Mouse (Mus musculus): ENCODE measurements at regions not wholly inside any gene's neighbourhood (a gene's known extent, or its start where the extent isn't known, plus 50 kb on each side); places are given as distances from the start of the nearest gene placed in this dataset.

- Histone ChIP-seq H3K9me3 (replicated peaks; ENCODE audit: control insufficient read depth, low read length) (no peaks in the 10 kb centered on the region), H3K27me3 (ENCODE audit: control insufficient read depth, insufficient read depth, low read length) (no peaks in the 10 kb centered on the region), H3K9ac (replicated peaks; ENCODE audit: low read depth, low read length) (no peak overlapping the region), H3K27ac (ENCODE audit: low read depth) (no peak overlapping the region), H3K36me3 (replicated peaks; ENCODE audit: control insufficient read depth, insufficient read depth, low read length) (no peaks in the 10 kb centered on the region), H3K4me1 (ENCODE audit: control insufficient read depth, insufficient read depth) (no peaks in the 10 kb centered on the region), H3K4me3 (ENCODE audit: low read depth, low read length) (no peak overlapping the region), H3K4me2 (ENCODE audit: low read depth, low read length) (no peak overlapping the region)
- 54% methylated on average over 2 of the region's 2 CpGs for WGBS
- ATAC-seq (ENCODE audit: insufficient read depth, low read depth): no peak
- DNase-seq (ENCODE audit: low spot score): no peak
- TF ChIP-seq EP300 (IDR thresholded peaks at IDR 0.05; ENCODE audit: low read depth): no peak
- TF ChIP-seq CTCF (IDR thresholded peaks at IDR 0.05; ENCODE audit: low read depth): no peak
These were observed 197.7 kb downstream of the Gm5447 start for GRCm38 (mm10) chr13:31171751-31172150.

- no peak for ATAC-seq (ENCODE audit: insufficient read depth, low read depth)
- H3K9me3 ChIP-seq (replicated peaks; ENCODE audit: control insufficient read depth, low read length): no peaks in the 10 kb centered on the region
- WGBS: 68% methylated on average over 5 of the region's 5 CpGs
- DNase-seq (ENCODE audit: low spot score): no peak
- no peak overlapping the region for H3K4me3 ChIP-seq (ENCODE audit: low read depth, low read length)
- H3K4me1 ChIP-seq (ENCODE audit: control insufficient read depth, insufficient read depth): no peaks in the 10 kb centered on the region
- H3K27ac ChIP-seq (ENCODE audit: low read depth): no peak overlapping the region
- no peak for TF ChIP-seq CTCF (IDR thresholded peaks at IDR 0.05; ENCODE audit: low read depth)
- TF ChIP-seq EP300 (IDR thresholded peaks at IDR 0.05; ENCODE audit: low read depth): no peak
- H3K9ac ChIP-seq (replicated peaks; ENCODE audit: low read depth, low read length): no peak overlapping the region
- no peak overlapping the region for H3K4me2 ChIP-seq (ENCODE audit: low read depth, low read length)
- no peaks in the 10 kb centered on the region for H3K36me3 ChIP-seq (replicated peaks; ENCODE audit: control insufficient read depth, insufficient read depth, low read length)
- no peaks in the 10 kb centered on the region for H3K27me3 ChIP-seq (ENCODE audit: control insufficient read depth, insufficient read depth, low read length)
These were observed 198.6 kb downstream of the Gm5447 start for GRCm38 (mm10) chr13:31172580-31172979.

- Histone ChIP-seq H3K27me3 (ENCODE audit: control insufficient read depth, insufficient read depth, low read length) (no peaks in the 10 kb centered on the region), H3K4me1 (ENCODE audit: control insufficient read depth, insufficient read depth) (no peaks in the 10 kb centered on the region), H3K4me3 (ENCODE audit: low read depth, low read length) (no peak overlapping the region), H3K36me3 (replicated peaks; ENCODE audit: control insufficient read depth, insufficient read depth, low read length) (no peaks in the 10 kb centered on the region), H3K9ac (replicated peaks; ENCODE audit: low read depth, low read length) (no peak overlapping the region), H3K9me3 (replicated peaks; ENCODE audit: control insufficient read depth, low read length) (no peaks in the 10 kb centered on the region), H3K27ac (ENCODE audit: low read depth) (no peak overlapping the region), H3K4me2 (ENCODE audit: low read depth, low read length) (no peak overlapping the region)
- ATAC-seq (ENCODE audit: insufficient read depth, low read depth) (no peak), DNase-seq (ENCODE audit: low spot score) (no peak)
- WGBS: 68% methylated on average over 5 of the region's 5 CpGs
- no peak for TF ChIP-seq EP300 (IDR thresholded peaks at IDR 0.05; ENCODE audit: low read depth)
- TF ChIP-seq CTCF (IDR thresholded peaks at IDR 0.05; ENCODE audit: low read depth): no peak
These were observed 204.2 kb downstream of the Gm5447 start for GRCm38 (mm10) chr13:31177999-31178783.

GRCm38 (mm10) chr13:31178964-31179363 lies 205.0 kb downstream of the Gm5447 start:
- H3K27me3 ChIP-seq (ENCODE audit: control insufficient read depth, insufficient read depth, low read length): no peaks in the 10 kb centered on the region
- DNase-seq (ENCODE audit: low spot score) (no peak), ATAC-seq (ENCODE audit: insufficient read depth, low read depth) (no peak)
- WGBS: 70% methylated on average over 3 of the region's 3 CpGs
- no peak overlapping the region for H3K9ac ChIP-seq (replicated peaks; ENCODE audit: low read depth, low read length)
- H3K9me3 ChIP-seq (replicated peaks; ENCODE audit: control insufficient read depth, low read length): no peaks in the 10 kb centered on the region
- TF ChIP-seq EP300 (IDR thresholded peaks at IDR 0.05; ENCODE audit: low read depth): no peak
- TF ChIP-seq CTCF (IDR thresholded peaks at IDR 0.05; ENCODE audit: low read depth): no peak
- no peaks in the 10 kb centered on the region for H3K4me1 ChIP-seq (ENCODE audit: control insufficient read depth, insufficient read depth)
- H3K36me3 ChIP-seq (replicated peaks; ENCODE audit: control insufficient read depth, insufficient read depth, low read length): no peaks in the 10 kb centered on the region
- H3K27ac ChIP-seq (ENCODE audit: low read depth): no peak overlapping the region
- no peak overlapping the region for H3K4me3 ChIP-seq (ENCODE audit: low read depth, low read length)
- H3K4me2 ChIP-seq (ENCODE audit: low read depth, low read length): no peak overlapping the region

GRCm38 (mm10) chr13:31179407-31180001 lies 205.5 kb downstream of the Gm5447 start:
- WGBS: 28% methylated on average over 12 of the region's 12 CpGs
- Histone ChIP-seq H3K27me3 (ENCODE audit: control insufficient read depth, insufficient read depth, low read length) (no peaks in the 10 kb centered on the region), H3K9ac (replicated peaks; ENCODE audit: low read depth, low read length) (no peak overlapping the region), H3K4me2 (ENCODE audit: low read depth, low read length) (no peak overlapping the region), H3K36me3 (replicated peaks; ENCODE audit: control insufficient read depth, insufficient read depth, low read length) (no peaks in the 10 kb centered on the region), H3K27ac (ENCODE audit: low read depth) (no peak overlapping the region), H3K4me3 (ENCODE audit: low read depth, low read length) (no peak overlapping the region), H3K9me3 (replicated peaks; ENCODE audit: control insufficient read depth, low read length) (no peaks in the 10 kb centered on the region), H3K4me1 (ENCODE audit: control insufficient read depth, insufficient read depth) (no peaks in the 10 kb centered on the region)
- no peak for DNase-seq (ENCODE audit: low spot score)
- no peak for TF ChIP-seq CTCF (IDR thresholded peaks at IDR 0.05; ENCODE audit: low read depth)
- no peak for TF ChIP-seq EP300 (IDR thresholded peaks at IDR 0.05; ENCODE audit: low read depth)
- ATAC-seq (ENCODE audit: insufficient read depth, low read depth): no peak; the same call in 1 of the 2 replicates
